Mouse (Mus musculus) intestine, embryonic 14.5 days (tissue): ENCODE measurements around the gene Tas2r125. TPM values are rescaled to one million over a fixed set of nuclear protein-coding genes. Genes with fewer than 3 reads are reported as not detected.
"Not testable (repeated sequence)": the region's sequence is repeated elsewhere in the genome, so short reads cannot be mapped to it uniquely, and the experiment has no call there.

Experiments
- ATAC-seq: fragments of 200-750 bp; cut with Nextera tagmentation; replicated peaks from 2 replicates; pipeline ENCODE4 v1.8.0; 2017; ENCODE audit warnings: low read depth, moderate number of reproducible peaks, moderate TSS enrichment, moderate library complexity; ENCODE audit not compliant: low FRiP score, low TSS enrichment
- DNase-seq: peaks from one replicate; pipeline ENCODE4 v3.0.0-alpha.2; 2018; ENCODE audit warnings: low spot score
- H3K27ac ChIP-seq: fragments of 300-500 bp; sonication (generic); 2 replicates; pipeline ENCODE4 v1.5.1; 2014; ENCODE audit warnings: low read depth, mild to moderate bottlenecking, control low read depth
- H3K27me3 ChIP-seq: fragments of 300-500 bp; sonication (generic); replicated peaks from 2 replicates; pipeline ENCODE4 v1.6.1; 2014; ENCODE audit warnings: low read length, control low read depth; ENCODE audit not compliant: control insufficient read depth, insufficient read depth
- H3K36me3 ChIP-seq: fragments of 300-500 bp; sonication (generic); 2 replicates; pipeline ENCODE4 v1.6.1; 2014; ENCODE audit warnings: low read length, control low read depth; ENCODE audit not compliant: control insufficient read depth, insufficient read depth
- H3K4me1 ChIP-seq: fragments of 300-500 bp; sonication (generic); replicated peaks from 2 replicates; pipeline ENCODE4 v1.6.1; 2014; ENCODE audit warnings: low read length, control low read depth, mixed read lengths; ENCODE audit not compliant: control insufficient read depth, insufficient read depth
- H3K4me2 ChIP-seq: fragments of 300-500 bp; sonication (generic); 2 replicates; pipeline ENCODE4 v1.6.1; 2014; ENCODE audit warnings: low read length
- H3K4me3 ChIP-seq: fragments of 300-500 bp; sonication (generic); 2 replicates; pipeline ENCODE4 v1.5.1; 2014; ENCODE audit warnings: low read depth, low read length, control low read depth, mixed read lengths
- H3K9ac ChIP-seq: fragments of 300-500 bp; sonication (generic); 2 replicates; pipeline ENCODE4 v1.6.1; 2014; ENCODE audit warnings: mild to moderate bottlenecking, low read length
- H3K9me3 ChIP-seq: fragments of 300-500 bp; sonication (generic); 2 replicates; pipeline ENCODE4 v1.6.1; 2016; ENCODE audit warnings: low read length, control low read depth; ENCODE audit not compliant: control insufficient read depth
- WGBS: fragments of 180-500 bp; shearing (Covaris S2); extraction: QIAGEN DNeasy Blood & Tissue Kit; methylation state at CpG from one replicate; pipeline ENCODE4 v1.1.7; 2014; 5-methylcytosine and 5-hydroxymethylcytosine counted together
- polyA plus RNA-seq: library from polyadenylated mRNA; unstranded; fragments of >200 nt; fragmentation: Nextera tagmentation; extraction: Ambion mirVana; gene quantifications from 2 replicates; pipeline ENCODE4 v1.2.1, GENCODE M21; 2014

The Tas2r125 gene
- polyA plus RNA-seq: not detected in 2 replicates

DNA sequence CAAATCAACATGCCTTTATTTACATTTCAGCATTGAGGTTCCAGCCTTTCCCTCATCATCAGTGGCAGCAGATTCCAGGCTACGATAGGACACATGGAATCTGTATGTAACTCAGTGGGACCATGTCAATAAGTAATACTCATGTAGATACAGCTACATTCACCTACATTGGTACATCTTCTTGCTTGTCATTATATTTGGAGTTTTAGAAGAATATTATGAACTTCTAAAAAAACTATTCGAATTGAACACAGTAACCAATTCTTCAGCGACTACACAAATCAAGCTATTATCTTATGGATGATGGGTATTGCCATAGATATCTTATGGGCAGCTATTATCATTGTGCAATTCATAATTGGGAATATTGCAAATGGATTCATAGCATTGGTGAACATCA is at the start of gene Tas2r125:
Gene Tas2r125, plus strand, starts transcription at position 301 of the 400 bp plus-strand sequence.
- Histone ChIP-seq H3K27me3 (no peaks in the 10 kb centered on the region), H3K4me2 (no peak within 1 kb of the TSS), H3K36me3 (no peaks in the 10 kb centered on the region), H3K4me1 (no peaks in the 10 kb centered on the region), H3K9ac (no peak within 1 kb of the TSS), H3K4me3 (no peak within 1 kb of the TSS), H3K27ac (no peak within 1 kb of the TSS), H3K9me3 (no peaks in the 10 kb centered on the region)
- 78% methylated on average over 3 of the region's 3 CpGs for WGBS
- no peak for ATAC-seq
- no peak for DNase-seq

GRCm38 (mm10) chr6:132867708-132868107 is 41.7 kb upstream of the Tas2r125 start, which contains the start of gene Tas2r110:
Gene Tas2r110 (plus strand): TSS chr6:132868008.
- H3K4me3 ChIP-seq: no peak within 1 kb of the TSS
- no peak within 1 kb of the TSS for H3K9ac ChIP-seq
- no peak for DNase-seq
- no peak for ATAC-seq
- H3K9me3 ChIP-seq: no peaks in the 10 kb centered on the region
- no peaks in the 10 kb centered on the region for H3K4me1 ChIP-seq
- no peak within 1 kb of the TSS for H3K4me2 ChIP-seq
- H3K27ac ChIP-seq: no peak within 1 kb of the TSS
- no peaks in the 10 kb centered on the region for H3K36me3 ChIP-seq
- H3K27me3 ChIP-seq: no peaks in the 10 kb centered on the region

DNA sequence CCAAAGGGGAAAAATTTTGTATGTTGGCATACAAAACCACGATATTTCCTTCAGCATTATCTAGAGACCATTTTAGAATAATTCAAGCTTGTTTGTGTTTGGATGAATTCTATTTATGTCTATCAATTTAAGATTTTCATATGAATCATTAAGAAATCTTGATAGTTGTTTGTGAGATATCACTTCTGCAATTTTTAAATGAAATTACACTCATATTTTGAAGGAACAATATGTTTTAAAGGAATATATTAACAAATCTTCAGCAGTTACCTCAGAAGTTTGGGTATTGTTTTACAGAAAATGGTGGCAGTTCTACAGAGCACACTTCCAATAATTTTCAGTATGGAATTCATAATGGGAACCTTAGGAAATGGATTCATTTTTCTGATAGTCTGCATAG is 16.7 kb upstream of the Tas2r125 start, which contains the start of gene Tas2r113:
Gene Tas2r113, plus strand, starts transcription at position 301 of the 400 bp plus-strand sequence.
- DNase-seq: no peak
- Histone ChIP-seq H3K27me3 (no peaks in the 10 kb centered on the region), H3K4me3 (no peak within 1 kb of the TSS), H3K27ac (no peak within 1 kb of the TSS), H3K4me2 (no peak within 1 kb of the TSS), H3K4me1 (no peaks in the 10 kb centered on the region), H3K9ac (no peak within 1 kb of the TSS), H3K36me3 (no peaks in the 10 kb centered on the region), H3K9me3 (no peaks in the 10 kb centered on the region)
- 73% methylated on average over 1 of the region's 1 CpGs for WGBS
- no peak for ATAC-seq

DNA sequence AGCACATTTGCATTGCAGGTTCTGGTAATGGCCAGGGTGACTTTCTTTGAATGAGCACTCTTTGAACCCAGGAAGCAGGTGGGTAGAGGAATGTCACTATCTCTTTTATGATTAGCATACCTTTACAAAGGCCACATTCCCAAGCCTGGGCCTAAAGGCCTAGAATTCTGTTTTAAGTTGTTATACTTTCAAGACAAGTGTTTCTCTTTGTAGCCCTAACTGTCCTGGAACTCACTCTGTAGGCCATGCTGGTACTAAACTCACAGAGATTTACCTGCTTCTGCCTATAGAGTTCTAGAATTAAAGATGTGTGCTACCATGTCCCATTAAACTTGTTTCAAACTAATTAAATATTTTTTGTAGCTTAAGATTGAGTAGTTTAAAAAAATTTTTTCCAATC is 31.9 kb downstream of the Tas2r125 start:
- not testable (repeated sequence) for H3K4me1 ChIP-seq, H3K27ac ChIP-seq, H3K36me3 ChIP-seq, DNase-seq, H3K9ac ChIP-seq, H3K9me3 ChIP-seq, H3K4me2 ChIP-seq, H3K4me3 ChIP-seq, ATAC-seq, H3K27me3 ChIP-seq

GRCm38 (mm10) chr6:132950802-132951201 is 41.4 kb downstream of the Tas2r125 start, which contains the start of gene Tas2r129:
Gene Tas2r129 (plus strand): TSS chr6:132951102.
- WGBS: 76% methylated on average over 2 of the region's 2 CpGs
- DNase-seq (no peak), ATAC-seq (no peak)
- Histone ChIP-seq H3K4me2 (no peak within 1 kb of the TSS), H3K4me1 (no peaks in the 10 kb centered on the region), H3K9me3 (no peaks in the 10 kb centered on the region; the same call in 1 of the 2 replicates), H3K9ac (no peak within 1 kb of the TSS), H3K4me3 (no peak within 1 kb of the TSS), H3K27me3 (no peaks in the 10 kb centered on the region), H3K36me3 (no peaks in the 10 kb centered on the region), H3K27ac (no peak within 1 kb of the TSS)

DNA sequence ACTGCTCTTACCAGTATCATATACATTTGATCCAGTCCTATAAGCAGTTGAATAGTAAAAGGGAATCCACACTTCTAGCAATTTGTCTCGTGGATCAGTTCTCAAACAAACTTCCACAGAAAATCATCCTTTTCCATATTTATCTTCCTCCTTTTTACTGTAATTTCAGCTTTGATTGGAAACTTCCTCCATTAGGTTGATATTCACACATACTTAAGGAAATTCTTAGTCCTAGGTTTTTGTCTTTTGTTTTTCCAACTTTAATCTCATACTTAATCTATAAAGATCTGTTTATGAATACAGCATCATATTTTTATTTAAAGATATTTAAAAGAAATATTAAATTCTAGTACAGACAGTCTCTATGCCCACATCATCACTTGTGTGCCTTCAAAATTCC is 48.4 kb downstream of the Tas2r125 start, which contains the start of gene Tas2r131:
Gene Tas2r131, minus strand, starts transcription at position 101 of the 400 bp plus-strand sequence.
- H3K36me3 ChIP-seq: no peaks in the 10 kb centered on the region
- no peak within 1 kb of the TSS for H3K9ac ChIP-seq
- ATAC-seq (no peak), DNase-seq (no peak)
- H3K27me3 ChIP-seq: no peaks in the 10 kb centered on the region
- no peak within 1 kb of the TSS for H3K4me2 ChIP-seq
- H3K9me3 ChIP-seq: no peaks in the 10 kb centered on the region
- 88% methylated on average over 1 of the region's 1 CpGs for WGBS
- H3K27ac ChIP-seq: no peak within 1 kb of the TSS
- no peak within 1 kb of the TSS for H3K4me3 ChIP-seq
- H3K4me1 ChIP-seq: no peaks in the 10 kb centered on the region

Other genes with a start within 250 kb of the Tas2r125 start
- gene Tas2r121, start 208.6 kb upstream of the Tas2r125 start, polyA plus RNA-seq: not detected in 2 replicates
- gene Tas2r122, start 197.7 kb upstream of the Tas2r125 start, polyA plus RNA-seq: not detected in 2 replicates
- not detected in 2 replicates for gene Tas2r115, start 171.6 kb upstream of the Tas2r125 start, polyA plus RNA-seq
- not detected in 2 replicates for gene Tas2r124, start 154.9 kb upstream of the Tas2r125 start, polyA plus RNA-seq
- gene Tas2r102, start 147.5 kb upstream of the Tas2r125 start, polyA plus RNA-seq: not detected in 2 replicates
- not detected in 2 replicates for gene Tas2r136, start 131.5 kb upstream of the Tas2r125 start, polyA plus RNA-seq
- gene Tas2r117, start 106.8 kb upstream of the Tas2r125 start, polyA plus RNA-seq: not detected in 2 replicates
- not detected in 2 replicates for gene Tas2r123, start 62.5 kb upstream of the Tas2r125 start, polyA plus RNA-seq
- not detected in 2 replicates for gene Tas2r116, start 54.2 kb upstream of the Tas2r125 start, polyA plus RNA-seq
- gene Tas2r110, start 41.6 kb upstream of the Tas2r125 start, polyA plus RNA-seq: not detected in 2 replicates
- not detected in 2 replicates for gene Tas2r113, start 16.6 kb upstream of the Tas2r125 start, polyA plus RNA-seq
- not detected in 2 replicates for gene Tas2r129, start 41.5 kb downstream of the Tas2r125 start, polyA plus RNA-seq
- gene Tas2r131, start 48.3 kb downstream of the Tas2r125 start, polyA plus RNA-seq: not detected in 2 replicates
- not detected in 2 replicates for gene Tas2r109, start 71.3 kb downstream of the Tas2r125 start, polyA plus RNA-seq
- gene Tas2r103, start 127.5 kb downstream of the Tas2r125 start, polyA plus RNA-seq: not detected in 2 replicates
- not detected in 2 replicates for gene Tas2r140, start 146.2 kb downstream of the Tas2r125 start, polyA plus RNA-seq
- 61.8 and 65.0 TPM in 2 replicates for gene Smim10l1, start 195.3 kb downstream of the Tas2r125 start, polyA plus RNA-seq